In the genomic region with DNA sequence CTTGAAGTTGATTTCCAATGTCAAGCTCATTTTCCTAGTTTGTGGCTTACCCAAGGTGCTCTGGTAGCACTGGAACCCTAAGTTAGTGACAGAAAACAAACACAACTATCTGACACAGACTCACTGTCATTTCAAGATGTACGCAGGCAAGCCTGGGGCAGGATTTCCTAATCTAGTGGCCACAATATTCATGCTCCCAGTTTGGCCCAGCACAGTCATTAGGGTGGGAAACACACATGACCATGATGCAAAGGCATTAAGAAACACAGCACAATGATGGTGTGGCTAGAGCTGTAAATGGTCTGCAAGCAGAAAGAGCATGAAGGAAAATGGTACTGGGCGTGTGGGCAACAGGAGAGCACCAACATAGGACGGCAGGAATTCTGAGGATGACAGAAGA, we compare ENCODE assay signal across 17 mouse cellular contexts. TPM values are rescaled to one million over a fixed set of nuclear protein-coding genes. Genes with fewer than 3 reads are reported as not detected.
DNase-seq lines count a peak whose midpoint lies in the region; ATAC-seq and TF ChIP-seq lines count a peak whose summit lies in the region.
"Had no signal": no experiment of that assay in that cellular context is flagged by ENCODE, and none has a peak within 500 bp of the region (broad histone marks: within the 10 kb centered on the region; RNA-seq: fewer than 3 reads in every experiment).

No protein-coding gene starts in this region.

- H3K36me3 ChIP-seq in lung, postnatal 0 days (ENCODE audit: insufficient read depth, low read length) = no peaks in the 10 kb centered on the region
- H3K36me3 ChIP-seq in liver, embryonic 11.5 days (ENCODE audit: control insufficient read depth, insufficient read depth, low read length) = no peaks in the 10 kb centered on the region
- peaks cover 57% of the 10 kb centered on the region for H3K36me3 ChIP-seq in megakaryocyte, embryonic 14.5 days (replicated peaks; ENCODE audit: low read length)
- H3K36me3 ChIP-seq: hindbrain, embryonic 13.5 days; limb, embryonic 12.5 days; midbrain, embryonic 15.5 days; neural tube, embryonic 15.5 days; stomach, embryonic 15.5 days had no signal

- H3K9me3 ChIP-seq in lung, postnatal 0 days (ENCODE audit: low read length) = no peaks in the 10 kb centered on the region
- no peaks in the 10 kb centered on the region for H3K9me3 ChIP-seq in liver, embryonic 11.5 days (ENCODE audit: control insufficient read depth, low read length)
- H3K9me3 ChIP-seq in megakaryocyte, embryonic 14.5 days = no peaks in the 10 kb centered on the region
- H3K9me3 ChIP-seq: hindbrain, embryonic 13.5 days; limb, embryonic 12.5 days; midbrain, embryonic 15.5 days; neural tube, embryonic 15.5 days; stomach, embryonic 15.5 days had no signal

- no peak overlapping the region for H3K27ac ChIP-seq in lung, postnatal 0 days (ENCODE audit: low read length)
- H3K27ac ChIP-seq in bone marrow, adult 2 months (ENCODE audit: control insufficient read depth, insufficient read depth, low read depth, low read length, poor library complexity) = peak overlapping the region; percentile 45; the same call in 1 of the 2 replicates
- peak overlapping the region; percentile 30 for H3K27ac ChIP-seq in liver, embryonic 11.5 days (ENCODE audit: low read depth, low read length)
- H3K27ac ChIP-seq: hindbrain, embryonic 13.5 days; limb, embryonic 12.5 days; midbrain, embryonic 15.5 days; neural tube, embryonic 15.5 days; stomach, embryonic 15.5 days had no signal

- TF ChIP-seq EP300 in lung, postnatal 0 days (IDR thresholded peaks at IDR 0.05) = no peak

- no peak overlapping the region for H3K4me3 ChIP-seq in lung, postnatal 0 days (ENCODE audit: low read depth, low read length)
- H3K4me3 ChIP-seq in lung, adult 2 months (replicated peaks; ENCODE audit: extremely low read depth, low read depth, low read length) = no peak overlapping the region
- H3K4me3 ChIP-seq in bone marrow, adult 2 months (replicated peaks; ENCODE audit: control insufficient read depth, low read depth, low read length) = peak overlapping the region; percentile 5
- no peak overlapping the region for H3K4me3 ChIP-seq in liver, embryonic 11.5 days (ENCODE audit: low read depth, low read length)
- H3K4me3 ChIP-seq in megakaryocyte, embryonic 14.5 days (replicated peaks) = peak overlapping the region; percentile 77
- H3K4me3 ChIP-seq: hindbrain, embryonic 13.5 days; limb, embryonic 12.5 days; midbrain, embryonic 15.5 days; myocyte; neural tube, embryonic 15.5 days; stomach, embryonic 15.5 days had no signal

- 0 out of 2 replicates have a peak, but pooled peaks cover 3% of the 10 kb centered on the region for H3K4me1 ChIP-seq in lung, postnatal 0 days (ENCODE audit: insufficient read depth, low read depth, low read length)
- no peaks in the 10 kb centered on the region for H3K4me1 ChIP-seq in lung, adult 2 months (ENCODE audit: control insufficient read depth, insufficient read depth, low read length)
- H3K4me1 ChIP-seq in bone marrow, adult 2 months (ENCODE audit: control insufficient read depth, insufficient read depth, low read length) = peaks cover 7% of the 10 kb centered on the region; the same call in 1 of the 2 replicates
- peaks cover 20% of the 10 kb centered on the region for H3K4me1 ChIP-seq in liver, embryonic 11.5 days (replicated peaks; ENCODE audit: control insufficient read depth, insufficient read depth, low read length)
- peaks cover 92% of the 10 kb centered on the region for H3K4me1 ChIP-seq in megakaryocyte, embryonic 14.5 days

- no peak for TF ChIP-seq POLR2A in lung, adult 2 months (IDR thresholded peaks at IDR 0.05; ENCODE audit: borderline replicate concordance, extremely low read depth, low read depth, low read length)
- TF ChIP-seq POLR2A in bone marrow, adult 2 months (IDR thresholded peaks at IDR 0.05; ENCODE audit: borderline replicate concordance, control insufficient read depth, low read depth, low read length) = no peak

- H3K27me3 ChIP-seq in lung, postnatal 0 days (replicated peaks; ENCODE audit: insufficient read depth, low read length) = no peaks in the 10 kb centered on the region
- H3K27me3 ChIP-seq in liver, embryonic 11.5 days (replicated peaks; ENCODE audit: control insufficient read depth, insufficient read depth, low read length) = no peaks in the 10 kb centered on the region
- H3K27me3 ChIP-seq in megakaryocyte, embryonic 14.5 days (replicated peaks) = no peaks in the 10 kb centered on the region
- H3K27me3 ChIP-seq: hindbrain, embryonic 13.5 days; limb, embryonic 12.5 days; midbrain, embryonic 15.5 days; neural tube, embryonic 15.5 days; stomach, embryonic 15.5 days had no signal

- no peak overlapping the region for H3K9ac ChIP-seq in lung, postnatal 0 days (replicated peaks; ENCODE audit: low read depth)
- no peak overlapping the region for H3K9ac ChIP-seq in liver, embryonic 11.5 days (ENCODE audit: low read depth, low read length)
- H3K9ac ChIP-seq: hindbrain, embryonic 13.5 days; limb, embryonic 12.5 days; lung, embryonic 14.5 days; midbrain, embryonic 15.5 days; neural tube, embryonic 15.5 days; stomach, embryonic 15.5 days had no signal

- ATAC-seq in lung, postnatal 0 days = no peak
- no peak for ATAC-seq in liver, embryonic 11.5 days (replicated peaks; ENCODE audit: low FRiP score)
- ATAC-seq in cerebellum, adult (ENCODE audit: insufficient number of reproducible peaks, low FRiP score, low TSS enrichment) = no peak
- ATAC-seq: midbrain, embryonic 15.5 days had no signal

- TF ChIP-seq CTCF in lung, postnatal 0 days (IDR thresholded peaks at IDR 0.05) = no peak
- TF ChIP-seq CTCF in lung, adult 2 months (IDR thresholded peaks at IDR 0.05; ENCODE audit: insufficient read depth, low read length) = no peak
- no peak for TF ChIP-seq CTCF in bone marrow, adult 2 months (IDR thresholded peaks at IDR 0.05; ENCODE audit: control insufficient read depth, insufficient read depth, low read length)

- peak; percentile 9 for DNase-seq in lung, postnatal 0 days (ENCODE audit: low spot score)
- DNase-seq in lung, adult 2 months = no peak
- DNase-seq in liver, embryonic 11.5 days (ENCODE audit: low spot score) = no peak
- no peak for DNase-seq in T-cell, adult 2 months (ENCODE audit: low spot score)
- DNase-seq: cerebellum, adult 18-20 months; cerebellum, postnatal 25 days; gastrocnemius, postnatal 10 days had no signal

- no peak overlapping the region for H3K4me2 ChIP-seq in lung, postnatal 0 days (replicated peaks; ENCODE audit: low read depth, low read length)
- H3K4me2 ChIP-seq in liver, embryonic 11.5 days = 0 out of 2 replicates have a peak overlapping the region, but pooled peaks have one; percentile 13
- H3K4me2 ChIP-seq: hindbrain, embryonic 13.5 days; limb, embryonic 12.5 days; lung, embryonic 14.5 days; midbrain, embryonic 15.5 days; neural tube, embryonic 15.5 days; stomach, embryonic 15.5 days had no signal

- WGBS in lung, postnatal 0 days = 71% methylated on average over 3 of the region's 3 CpGs
- 73% methylated on average over 3 of the region's 3 CpGs for WGBS in lung, adult 2 months
- 41% methylated on average over 3 of the region's 3 CpGs for WGBS in bone marrow, adult 2 months
- WGBS in liver, embryonic 11.5 days = 70% methylated on average over 3 of the region's 3 CpGs

RNA-seq across cellular contexts. Expression of gene Rab8b, which starts 37.6 kb away (rescaled TPM):
- 15.6 and 20.4 TPM in 2 replicates for polyA plus RNA-seq in lung, postnatal 0 days (2015; fragmentation: Nextera tagmentation; extraction: Ambion mirVana)
- polyA plus RNA-seq in lung, adult 2 months (2012; rRNA removed) = 11.9 and 19.2 TPM in 2 replicates
- 22.5 and 25.3 TPM in 2 replicates for polyA plus RNA-seq in bone marrow, adult 2 months (2011; ENCODE audit: insufficient read depth, insufficient read length, low replicate concordance, missing spikeins)
- 43.1 and 44.3 TPM in 2 replicates for polyA plus RNA-seq in liver, embryonic 11.5 days (2014; fragmentation: Nextera tagmentation; extraction: Ambion mirVana)
- 3.2 TPM in 1 of 2 replicates, not detected in the other for polyA plus RNA-seq in megakaryocyte, embryonic 14.5 days (2012; ENCODE audit: insufficient read depth, low replicate concordance)

RNA-seq across cellular contexts. Expression of gene Aph1c, which starts 47.3 kb away (rescaled TPM):
- polyA plus RNA-seq in lung, postnatal 0 days (2015; fragmentation: Nextera tagmentation; extraction: Ambion mirVana) = 10.5 and 11.7 TPM in 2 replicates
- 1.6 and 4.6 TPM in 2 replicates for polyA plus RNA-seq in lung, adult 2 months (2012; rRNA removed)
- 1.7 and 5.8 TPM in 2 replicates for polyA plus RNA-seq in bone marrow, adult 2 months (2011; ENCODE audit: insufficient read depth, insufficient read length, low replicate concordance, missing spikeins)
- polyA plus RNA-seq in liver, embryonic 11.5 days (2014; fragmentation: Nextera tagmentation; extraction: Ambion mirVana) = 1.6 and 2.0 TPM in 2 replicates
- polyA plus RNA-seq in megakaryocyte, embryonic 14.5 days (2012; ENCODE audit: insufficient read depth, low replicate concordance) = 1.2 TPM in 1 of 2 replicates, not detected in the other

Comparison
In these comparisons a context has a peak if more than half of its experiments do, and no peak if none do; other contexts are left out.
1. H3K4me3 ChIP-seq: peak in bone marrow, adult 2 months (single experiment) and megakaryocyte, embryonic 14.5 days (single experiment); none in lung, postnatal 0 days (single experiment), lung, adult 2 months (single experiment) and liver, embryonic 11.5 days (single experiment).